Mouse (Mus musculus) cerebellum, postnatal 14 days (tissue): ENCODE measurements around the gene Zfp287.
"Not testable (repeated sequence)": the region's sequence is repeated elsewhere in the genome, so short reads cannot be mapped to it uniquely, and the experiment has no call there.

ENCODE experiments used
- DNase-seq, 2 experiments: peaks; one replicate each; pipeline ENCODE4 v3.0.0; 2021; ENCODE audit warnings: mixed read lengths in 2 of 2

Gene Zfp287

DNA sequence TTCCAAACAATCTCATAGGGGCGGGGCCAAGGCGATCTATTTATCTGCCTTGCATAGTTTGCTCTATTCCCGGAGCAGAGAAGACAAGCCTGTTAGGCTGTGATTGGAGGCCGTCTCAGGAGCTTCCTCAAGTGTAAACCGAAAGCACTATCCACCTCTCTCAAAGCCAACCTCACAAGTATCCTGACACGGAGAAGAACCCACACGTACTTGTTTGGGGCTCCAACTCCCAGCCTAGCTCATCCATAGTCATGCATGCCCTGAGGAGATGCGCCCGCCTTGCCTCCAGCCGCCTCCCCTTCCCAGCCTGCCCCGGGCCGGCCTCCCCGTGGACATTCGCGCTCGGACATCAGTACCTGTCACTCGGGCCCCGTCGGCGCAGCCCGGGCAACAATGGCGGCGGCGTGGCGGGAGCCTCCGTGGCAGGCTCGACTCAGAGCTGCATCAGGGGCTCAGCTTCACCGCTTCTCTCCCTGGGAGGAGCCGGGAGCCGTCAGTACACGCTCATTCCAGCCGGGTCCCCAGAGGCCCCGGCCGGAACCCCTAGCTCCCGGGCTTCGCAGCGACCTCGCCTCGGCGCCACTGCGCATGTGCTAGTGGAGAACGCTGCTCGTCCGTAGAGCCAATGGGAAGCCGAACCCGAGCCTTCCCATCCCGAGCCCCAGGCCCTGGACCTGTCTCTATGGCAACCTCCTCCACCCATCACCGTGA lies at the start of gene Zfp287:
TSS of gene Zfp287 (minus strand) at position 595 of the 711 bp plus-strand sequence.
- peak; percentile 94 to 95 for DNase-seq

DNA sequence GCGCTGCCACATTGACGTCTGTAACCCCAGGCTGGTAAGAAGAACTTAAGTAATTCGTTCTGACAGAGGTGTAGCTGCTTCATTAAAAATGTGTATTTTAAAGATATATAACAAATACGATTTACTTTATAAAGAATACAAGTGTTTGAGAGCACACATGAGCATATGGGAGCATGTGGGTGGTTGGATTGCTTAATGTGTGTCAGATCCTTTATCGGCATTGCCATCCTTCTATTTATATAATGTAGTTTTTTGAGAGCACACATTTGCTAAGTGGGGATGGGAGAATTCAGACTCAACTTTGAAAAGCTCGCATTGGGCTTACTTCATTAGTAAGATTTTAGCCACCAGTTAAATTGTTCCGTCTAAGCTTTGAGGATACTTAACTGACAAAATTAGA lies 44.8 kb upstream of the Zfp287 start:
- no peak for DNase-seq

DNA sequence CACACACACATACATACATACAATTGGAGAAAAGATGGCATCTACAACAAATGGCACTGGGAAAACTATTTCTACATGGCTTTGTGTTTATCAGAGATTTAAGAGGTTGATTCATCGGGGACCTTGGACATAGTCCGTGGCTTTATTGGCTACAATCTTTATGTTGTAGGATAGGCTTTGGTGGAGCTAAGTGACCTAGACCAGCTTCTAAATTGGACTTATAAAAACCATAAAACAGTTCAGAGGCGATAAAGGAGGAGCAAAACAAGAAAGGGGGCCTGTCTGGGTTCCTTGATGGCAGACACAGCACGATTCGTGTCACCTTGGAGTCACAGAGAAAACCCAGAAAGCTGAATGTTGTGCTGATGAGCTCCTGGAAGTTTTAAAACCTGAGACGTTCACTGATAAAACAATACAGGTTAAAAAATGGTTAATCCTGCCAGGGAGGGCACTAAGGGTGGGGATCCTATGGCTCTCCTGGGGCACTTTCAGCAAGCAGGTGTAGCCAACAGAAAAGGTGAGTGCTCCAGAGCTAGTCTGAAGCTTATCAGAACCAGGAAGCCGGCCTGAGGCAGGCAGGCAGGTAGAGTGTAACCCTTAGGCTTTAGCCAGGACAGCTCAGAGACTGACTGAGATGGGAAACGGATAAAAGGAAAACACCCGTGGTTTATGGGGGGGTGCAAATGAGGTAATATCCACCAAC lies 29.2 kb upstream of the Zfp287 start:
- DNase-seq: no peak

DNA sequence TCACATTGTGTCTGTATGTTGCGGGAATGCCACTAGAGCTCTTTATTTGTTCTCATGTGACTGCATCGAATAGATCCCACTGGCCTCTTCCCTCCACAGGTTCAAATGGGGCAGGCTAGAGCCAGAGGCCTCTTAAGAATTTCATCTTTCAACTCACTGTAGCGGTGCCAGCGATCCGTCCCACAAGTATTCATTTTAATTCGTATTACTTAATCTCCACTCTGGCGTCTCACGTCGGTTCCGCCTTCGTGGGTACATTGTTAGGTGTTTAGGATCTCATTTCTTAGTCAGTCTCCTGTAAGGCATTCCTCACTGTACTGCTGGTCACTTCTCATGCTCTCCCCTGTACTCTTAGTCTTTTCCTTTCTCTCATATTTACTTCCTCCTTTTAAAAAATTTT lies 26.8 kb upstream of the Zfp287 start:
- no peak for DNase-seq

DNA sequence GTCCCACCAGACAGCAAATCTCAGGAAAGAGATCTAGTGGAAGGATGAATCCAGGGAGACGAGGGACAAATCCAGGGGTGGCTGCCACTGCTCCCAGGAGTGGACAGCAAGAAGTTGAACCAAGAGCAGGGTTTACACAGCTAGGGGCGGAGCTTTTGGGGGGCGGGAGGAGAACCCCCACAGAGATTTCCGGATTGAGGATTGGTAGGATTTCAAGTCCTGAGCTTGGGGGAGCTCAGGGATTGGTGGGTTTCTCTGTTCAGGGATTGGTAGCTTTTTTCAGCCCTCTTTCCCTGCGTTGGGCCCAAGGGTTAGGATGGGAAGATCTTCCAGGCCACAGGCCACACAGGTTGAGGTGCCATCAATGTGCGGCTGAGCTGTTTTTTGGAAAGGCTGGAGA lies 26.2 kb upstream of the Zfp287 start:
- no peak for DNase-seq

DNA sequence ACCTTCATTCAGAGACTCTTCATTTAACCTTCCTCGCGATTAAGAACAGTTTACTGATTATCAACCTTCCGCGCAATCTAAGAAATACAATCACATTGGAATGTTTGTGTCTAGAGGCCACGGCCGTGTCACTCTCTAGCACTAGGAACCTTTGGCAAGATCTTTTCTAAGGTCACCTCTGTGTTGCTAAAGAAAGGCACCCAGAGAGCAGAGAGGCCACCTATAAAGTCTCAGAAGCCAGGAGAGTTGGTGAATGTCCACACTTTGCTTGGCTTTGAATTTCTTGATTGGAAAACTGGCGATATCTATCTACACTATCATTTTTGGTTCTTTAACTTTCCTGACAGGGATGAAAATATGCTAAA lies 25.4 kb upstream of the Zfp287 start:
- no peak for DNase-seq

DNA sequence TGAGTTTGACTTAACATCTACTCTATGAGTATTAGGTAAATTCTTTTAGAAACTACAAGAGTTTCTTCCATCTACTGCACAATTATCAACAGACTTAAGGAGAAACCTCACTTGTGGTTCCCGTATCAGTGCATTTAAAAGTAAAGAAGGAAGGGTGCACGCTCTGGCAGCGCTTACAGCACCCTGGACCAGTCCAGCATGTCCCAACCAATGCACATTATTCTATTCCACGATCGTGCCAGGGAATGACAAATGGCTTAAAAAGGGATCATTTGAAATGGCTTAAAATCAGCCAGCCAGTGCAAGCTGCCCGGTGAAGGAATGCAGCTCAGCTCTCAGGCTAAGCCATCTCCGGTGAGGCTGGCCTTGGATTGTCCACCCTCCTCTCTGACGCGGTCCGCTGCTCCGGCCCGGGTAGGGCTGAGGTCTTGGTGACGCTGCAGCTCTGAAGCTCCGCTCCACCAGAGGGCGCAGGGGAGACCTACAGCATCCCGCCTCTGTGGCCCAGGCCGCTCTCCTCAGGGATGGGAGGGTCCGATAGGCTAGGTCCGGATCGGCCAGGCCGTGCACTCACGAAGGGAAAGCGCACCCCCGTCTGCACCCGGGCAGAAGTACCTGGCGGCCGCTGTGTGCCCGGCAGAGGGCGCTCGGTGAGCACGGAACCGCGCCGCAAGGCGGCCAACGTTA lies 24.9 kb upstream of the Zfp287 start:
- peak; percentile 99 for DNase-seq

DNA sequence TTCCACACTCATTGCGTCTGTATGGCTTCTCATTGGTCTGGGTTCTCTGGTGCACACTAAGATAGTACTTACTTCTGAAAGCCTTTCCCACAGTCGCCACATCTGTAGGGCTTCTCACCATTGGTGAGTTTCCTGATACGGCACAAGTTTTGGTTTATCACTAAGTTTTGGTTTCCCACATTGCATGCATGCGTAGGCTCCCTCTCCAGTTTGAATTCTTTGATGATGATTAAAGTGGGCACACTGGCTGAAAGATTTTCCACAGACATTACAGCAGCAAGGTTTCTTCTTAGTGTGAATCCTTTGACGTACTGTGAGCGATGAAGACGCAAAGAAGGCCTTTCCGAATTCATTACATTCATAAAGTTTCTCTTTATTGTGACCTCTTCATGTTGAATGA lies 21.1 kb upstream of the Zfp287 start, which contains the start of gene Gm10428:
TSS of gene Gm10428 (plus strand) at position 321 of the 400 bp plus-strand sequence.
- no peak for DNase-seq

DNA sequence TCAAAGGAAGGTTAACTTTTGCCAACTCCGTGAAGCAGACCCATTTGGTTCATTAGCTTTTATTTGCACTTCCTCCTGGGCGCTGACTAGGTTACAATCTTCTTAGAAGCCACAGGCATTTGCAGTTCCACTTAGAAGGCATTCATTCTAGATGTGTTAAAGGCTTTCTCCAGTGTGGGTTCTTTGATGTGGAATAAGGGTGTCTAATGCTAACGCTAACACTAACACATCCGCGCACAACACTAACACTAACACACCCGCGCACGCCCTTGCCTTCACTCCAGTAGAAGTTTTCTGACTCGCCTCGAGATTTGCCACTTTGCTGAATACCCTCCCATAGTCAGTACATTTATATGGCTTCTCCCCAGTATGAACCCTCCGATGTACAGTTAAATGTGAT lies 20.5 kb upstream of the Zfp287 start:
- no peak for DNase-seq

DNA sequence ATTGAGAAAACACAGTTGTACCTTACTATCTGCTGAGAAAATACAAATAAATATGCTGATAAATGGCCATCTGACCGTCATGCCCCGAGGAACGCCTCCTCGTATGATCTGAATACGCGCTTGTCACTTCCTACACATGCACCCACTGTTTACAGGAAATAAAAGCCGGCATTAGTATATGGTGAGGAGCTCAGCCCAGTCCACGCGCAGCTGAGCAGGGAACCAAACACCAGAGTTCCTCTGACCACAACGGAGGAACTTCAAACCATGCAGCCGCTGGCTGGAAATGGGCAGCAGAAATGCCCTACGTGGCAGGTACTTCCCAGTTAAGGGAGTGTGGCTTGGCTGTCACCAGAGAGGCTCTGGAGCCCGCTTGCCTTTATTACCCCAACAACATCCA lies 17.7 kb upstream of the Zfp287 start:
- not testable (repeated sequence) for DNase-seq

DNA sequence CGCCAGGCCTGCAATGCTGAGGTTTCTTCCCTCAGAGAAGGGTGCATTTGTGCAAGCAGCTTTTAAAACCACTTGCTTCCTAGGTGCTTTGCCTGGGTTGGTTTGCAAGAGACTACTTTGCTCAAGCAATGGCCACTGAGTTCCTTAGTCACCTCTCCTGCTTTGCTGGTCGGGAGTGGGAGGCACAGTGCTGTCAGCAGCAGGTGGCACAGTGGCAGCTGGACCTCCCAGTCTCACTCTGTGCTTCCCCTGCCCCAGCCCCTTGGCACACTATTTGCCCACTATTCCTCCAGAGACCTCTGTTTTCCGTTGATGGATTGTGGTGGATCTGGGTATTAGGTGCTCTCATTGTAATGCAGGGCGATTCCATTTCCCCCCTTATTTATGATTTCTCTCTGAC lies 16.4 kb upstream of the Zfp287 start:
- no peak for DNase-seq

DNA sequence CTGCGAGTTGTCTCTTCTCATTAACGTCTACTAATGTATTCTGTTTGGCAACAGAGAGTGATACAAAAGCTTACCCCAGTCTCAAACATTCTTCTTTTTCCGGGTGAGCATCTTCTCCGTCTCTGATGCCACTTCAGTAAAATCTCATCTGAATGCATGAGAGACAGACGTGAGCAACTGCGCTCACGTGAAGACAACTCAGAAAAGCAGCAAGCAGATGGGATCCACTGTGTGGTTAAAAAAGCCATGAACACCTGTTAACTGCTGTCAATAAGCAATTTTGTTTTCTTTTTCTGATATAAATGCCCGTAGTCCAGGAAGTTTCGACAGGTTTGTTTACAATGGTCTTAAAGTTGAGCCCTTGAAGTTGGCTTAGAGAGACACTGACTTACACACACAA lies 15.5 kb upstream of the Zfp287 start:
- no peak for DNase-seq

DNA sequence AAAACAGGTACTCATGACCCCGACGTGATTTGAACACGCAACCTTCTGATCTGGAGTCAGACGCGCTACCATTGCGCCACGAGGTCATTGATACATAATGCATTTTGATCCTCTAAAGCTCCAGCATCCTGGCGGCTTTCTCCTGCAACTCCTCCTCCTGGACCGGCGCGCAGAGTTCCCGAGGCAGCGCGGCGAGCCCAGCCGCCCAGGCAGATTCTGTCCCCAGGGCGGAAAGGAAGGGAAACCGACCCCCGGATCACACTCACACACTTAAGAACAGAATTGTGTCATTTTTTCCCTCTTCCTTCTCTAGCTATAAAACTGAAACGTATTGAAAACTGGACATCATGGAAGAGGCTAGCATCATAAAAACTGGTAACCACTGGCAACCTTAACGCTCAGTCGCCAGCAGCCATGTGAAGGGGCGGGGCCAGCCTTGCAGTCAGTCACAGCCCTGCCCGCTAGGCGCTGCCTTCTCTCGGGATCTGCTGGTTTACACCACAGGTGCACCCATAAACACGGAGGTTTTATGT lies 14.4 kb upstream of the Zfp287 start:
- peak; percentile 77 to 83 for DNase-seq

DNA sequence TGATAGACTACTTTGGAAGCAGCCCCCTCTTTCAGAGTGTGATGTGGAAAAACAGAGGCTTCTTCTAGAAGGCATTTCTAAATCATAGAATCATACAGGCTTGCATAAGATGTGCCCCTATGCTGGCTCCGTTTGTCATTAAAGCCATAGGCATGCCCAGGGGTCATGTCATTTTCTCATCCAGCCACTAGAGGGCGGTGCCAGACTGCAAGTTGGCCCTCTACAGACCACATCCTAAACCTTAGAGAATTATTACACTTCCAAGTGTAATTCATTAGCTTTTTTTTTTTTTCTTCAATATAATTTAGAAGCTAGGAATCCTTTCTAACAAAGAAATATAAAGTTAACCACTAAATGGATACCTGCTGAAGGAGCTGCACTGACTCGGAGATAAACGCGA lies 12.4 kb upstream of the Zfp287 start:
- DNase-seq: peak; percentile 83 to 87

DNA sequence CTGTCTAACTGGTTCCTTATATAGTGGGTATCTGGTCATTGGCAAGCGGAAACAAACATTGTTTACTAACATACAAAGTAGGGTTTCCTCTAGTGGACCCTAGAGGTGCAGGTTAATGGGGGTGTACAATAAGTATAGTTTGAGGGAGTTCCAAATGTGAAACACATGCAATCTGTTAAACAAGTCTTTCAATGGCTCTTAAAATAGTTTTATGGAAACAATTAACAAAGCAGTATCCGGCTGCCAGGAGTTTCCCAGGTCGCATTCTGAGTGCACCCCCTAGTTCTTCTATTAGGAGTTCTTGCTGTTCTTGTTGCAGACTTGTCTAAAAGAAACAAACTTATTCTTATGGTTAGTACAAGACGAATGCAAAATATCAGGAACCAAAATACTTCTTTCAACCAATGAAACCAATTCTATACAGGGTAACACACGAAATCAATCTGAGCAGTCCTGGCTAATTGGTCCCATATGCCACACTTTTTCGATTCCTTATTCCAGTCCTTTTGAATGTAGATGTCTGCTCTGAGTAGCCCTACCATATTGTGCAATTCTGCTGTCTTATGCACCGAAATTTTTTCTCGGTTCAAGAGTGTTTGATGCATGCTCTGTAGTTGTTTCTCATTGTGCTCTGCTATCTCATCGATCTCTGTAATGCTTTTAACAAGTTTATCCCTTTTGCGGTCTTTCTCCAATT lies 10.7 kb upstream of the Zfp287 start:
- no peak for DNase-seq

DNA sequence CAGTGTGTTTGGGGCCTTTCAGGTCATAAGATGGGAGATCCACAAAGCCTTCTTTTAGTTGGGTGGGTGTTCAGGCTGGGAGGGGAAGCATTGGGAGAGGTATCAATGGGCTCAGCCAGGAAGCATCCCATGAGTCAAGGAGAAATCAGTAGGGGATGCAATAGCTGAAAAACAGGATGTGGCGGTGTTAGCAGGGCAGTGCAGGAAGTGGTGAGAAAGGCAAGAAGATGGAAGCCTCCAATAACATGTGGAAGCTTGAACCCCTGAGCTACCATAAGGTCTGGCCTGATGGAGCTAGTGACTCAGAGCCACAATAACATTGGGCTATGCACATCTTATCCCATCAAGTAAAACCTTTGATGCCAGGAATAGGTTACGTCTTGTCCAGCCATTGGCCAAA lies 9.5 kb upstream of the Zfp287 start:
- DNase-seq: no peak

DNA sequence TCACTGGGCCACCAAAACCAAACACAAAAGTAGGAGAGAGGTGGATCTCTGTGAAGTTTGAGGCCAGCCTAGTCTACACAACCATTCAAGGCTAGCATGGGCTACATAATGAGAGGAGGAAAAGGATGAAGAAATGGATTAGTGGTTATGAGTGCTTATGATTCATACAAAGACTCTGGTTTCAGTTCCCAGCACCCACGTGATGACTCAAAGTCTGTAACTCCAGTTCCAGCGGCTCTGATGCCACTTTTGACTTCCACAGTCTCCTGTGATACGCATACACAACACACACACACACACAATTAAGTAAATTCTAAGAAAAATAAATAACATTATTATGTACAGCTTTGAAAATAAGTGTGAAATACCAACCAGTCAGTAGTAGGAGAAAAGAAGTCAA lies 960 bp upstream of the Zfp287 start:
- no peak for DNase-seq

DNA sequence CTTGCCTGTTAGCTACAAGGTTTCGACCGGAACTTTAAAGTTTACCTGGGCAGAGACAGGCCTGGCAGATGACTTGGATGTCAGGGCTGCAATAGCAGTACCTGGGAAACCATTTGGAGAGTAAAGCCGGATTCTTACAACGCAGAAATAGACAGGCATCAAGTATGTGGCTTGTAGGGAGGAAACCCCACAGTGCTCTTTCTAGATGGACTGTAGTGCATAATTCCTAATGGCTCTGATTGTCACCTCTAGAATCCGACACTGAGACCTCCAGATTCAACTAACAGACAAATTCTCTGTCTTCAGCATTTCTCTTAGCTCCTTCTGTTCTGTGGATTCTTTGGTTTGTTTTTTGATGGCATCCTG lies 300 bp upstream of the Zfp287 start:
- no peak for DNase-seq

DNA sequence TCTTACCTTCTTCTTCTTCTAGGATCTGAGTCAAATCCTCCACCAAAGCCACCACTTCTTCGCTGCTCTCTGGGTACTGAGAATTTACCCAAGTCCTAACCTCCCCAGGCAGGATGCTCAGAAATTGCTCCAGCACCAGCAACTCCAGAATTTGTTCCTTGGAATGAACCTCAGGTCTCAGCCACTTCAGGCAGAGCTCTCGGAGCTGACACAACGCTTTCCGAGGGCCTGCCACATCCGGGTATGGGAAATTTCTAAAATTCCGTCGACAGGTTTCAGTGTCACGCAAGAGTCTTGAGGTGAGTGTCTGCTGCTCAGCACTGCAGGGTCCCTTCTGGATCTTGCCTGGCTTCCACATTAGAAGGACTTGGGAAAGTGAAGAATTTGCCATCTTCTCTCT lies 3.4 kb downstream of the Zfp287 start:
- DNase-seq: no peak

DNA sequence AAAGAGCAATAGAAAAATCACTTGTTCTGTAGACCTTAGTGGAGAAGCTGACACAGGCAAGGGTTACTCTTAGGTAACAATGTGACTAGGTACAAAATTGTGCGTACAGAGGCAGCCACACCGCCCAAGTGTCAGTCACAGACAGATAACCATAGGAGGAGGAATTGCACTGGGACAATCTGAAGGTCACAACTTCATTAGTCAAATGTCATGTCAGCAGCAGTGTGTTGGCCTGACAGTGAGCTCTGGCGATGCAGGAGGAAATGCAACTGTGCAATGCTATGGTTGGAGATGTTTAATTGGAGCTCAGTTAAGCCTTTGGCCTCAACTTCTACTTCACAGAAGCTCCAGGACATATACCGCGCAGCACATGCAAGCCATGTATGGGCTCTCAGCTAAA lies 21.0 kb downstream of the Zfp287 start:
- DNase-seq: no peak

DNA sequence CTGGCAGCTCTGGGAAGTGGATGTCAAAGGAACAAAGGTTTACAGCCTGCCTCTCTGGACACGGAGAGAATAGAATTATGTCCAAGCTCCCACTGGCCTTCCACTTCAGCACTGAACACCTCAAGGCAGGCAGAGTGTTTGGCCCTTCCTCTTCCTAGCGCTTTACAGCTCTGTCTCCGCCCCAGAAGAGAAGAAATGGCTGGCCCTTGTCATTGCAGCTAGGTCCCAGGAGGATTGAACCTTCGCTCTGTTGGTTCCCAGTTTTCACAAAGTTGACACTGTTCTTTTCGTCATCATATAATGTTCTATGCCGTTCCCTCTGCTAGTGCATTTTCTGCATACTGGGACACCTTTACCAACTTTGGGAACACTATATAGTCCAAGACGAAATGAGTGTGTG lies 23.5 kb downstream of the Zfp287 start:
- no peak for DNase-seq

DNA sequence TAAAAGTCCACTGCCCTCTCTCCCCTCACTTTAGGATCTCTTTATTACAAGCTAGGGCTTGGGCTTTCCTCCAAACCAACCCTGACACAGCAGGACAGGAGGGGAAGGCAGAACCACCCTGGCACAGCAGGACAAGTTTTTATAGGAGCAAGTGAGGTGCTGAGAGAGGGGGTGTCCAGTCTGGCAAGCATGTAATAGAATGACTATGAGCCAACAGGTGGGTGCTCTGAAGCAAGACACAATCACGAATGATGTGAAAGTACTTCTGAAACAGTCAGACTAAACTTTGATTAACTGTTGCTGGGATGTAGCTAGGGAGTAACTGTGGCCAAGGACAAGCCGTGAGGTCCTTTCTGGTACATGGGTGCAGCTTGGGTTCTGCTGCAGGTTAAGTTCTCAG lies 25.6 kb downstream of the Zfp287 start:
- DNase-seq: no peak

DNA sequence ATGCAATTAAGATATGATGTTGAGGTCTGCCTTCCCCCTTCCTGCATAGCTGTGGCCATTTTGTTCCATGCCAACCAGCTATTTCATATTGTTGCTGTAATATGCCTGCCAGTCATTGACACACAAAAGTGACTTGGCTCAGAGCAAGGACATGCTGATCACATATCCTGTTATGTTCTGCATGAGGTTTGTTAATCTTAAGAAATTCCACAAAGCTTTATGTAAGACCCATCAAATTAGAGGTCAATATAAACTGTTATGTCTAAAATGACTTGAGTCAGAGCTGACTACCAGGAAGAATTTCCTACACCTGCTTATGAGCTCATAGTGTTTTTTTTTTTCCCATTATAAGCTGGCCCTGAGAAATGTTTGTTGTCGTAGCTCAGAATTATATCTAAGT lies 30.5 kb downstream of the Zfp287 start:
- no peak for DNase-seq
